Mouse (Mus musculus) lung, embryonic 14.5 days (tissue): Measurements from ENCODE around the gene Fermt3. TPM values are rescaled to one million over a fixed set of nuclear protein-coding genes. Genes with fewer than 3 reads are reported as not detected.
A peak's percentile ranks its signal among the peaks of the same experiment; 100 is the strongest.
"Not testable (repeated sequence)": the region's sequence is repeated elsewhere in the genome, so short reads cannot be mapped to it uniquely, and the experiment has no call there.

Source experiments
- ATAC-seq: fragments of 200-750 bp; cut with Nextera tagmentation; 2 replicates; pipeline ENCODE4 v1.8.0; 2017; ENCODE audit warnings: mild to moderate bottlenecking, moderate TSS enrichment, moderate library complexity; ENCODE audit not compliant: insufficient read depth
- DNase-seq: peaks from one replicate; pipeline ENCODE4 v3.0.0-alpha.2; 2015
- H3K27ac ChIP-seq: fragments of 300-500 bp; sonication (generic); 2 replicates; pipeline ENCODE4 v1.5.1; 2014; ENCODE audit warnings: low read depth, mild to moderate bottlenecking, moderate library complexity
- H3K27me3 ChIP-seq: fragments of 300-500 bp; sonication (generic); 2 replicates; pipeline ENCODE4 v1.6.1; 2014; ENCODE audit warnings: low read length, control low read depth; ENCODE audit not compliant: insufficient read depth
- H3K36me3 ChIP-seq: fragments of 300-500 bp; sonication (generic); 2 replicates; pipeline ENCODE4 v1.6.1; 2014; ENCODE audit warnings: control low read depth; ENCODE audit not compliant: insufficient read depth
- H3K4me1 ChIP-seq: fragments of 300-500 bp; sonication (generic); 2 replicates; pipeline ENCODE4 v1.6.1; 2014; ENCODE audit warnings: antibody characterized with exemption, control low read depth; ENCODE audit not compliant: insufficient read depth
- H3K4me2 ChIP-seq: fragments of 300-500 bp; sonication (generic); 2 replicates; pipeline ENCODE4 v1.6.1; 2014; ENCODE audit warnings: mild to moderate bottlenecking
- H3K4me3 ChIP-seq: fragments of 300-500 bp; sonication (generic); 2 replicates; pipeline ENCODE4 v1.5.1; 2014; ENCODE audit warnings: low read depth, low read length
- H3K9ac ChIP-seq: fragments of 300-500 bp; sonication (generic); 2 replicates; pipeline ENCODE4 v1.6.1; 2014
- H3K9me3 ChIP-seq: fragments of 300-500 bp; sonication (generic); 2 replicates; pipeline ENCODE4 v1.6.1; 2016; ENCODE audit warnings: low read depth, low read length, control low read depth
- CTCF ChIP-seq: IDR thresholded peaks from 2 replicates; pipeline ENCODE4 v1.5.1; 2016; ENCODE audit warnings: antibody characterized with exemption, low read depth
- WGBS: fragments of 180-500 bp; shearing (Covaris S2); extraction: QIAGEN DNeasy Blood & Tissue Kit; methylation state at CpG from one replicate; pipeline ENCODE4 v1.1.7; 2014; 5-methylcytosine and 5-hydroxymethylcytosine counted together
- polyA plus RNA-seq: library from polyadenylated mRNA; unstranded; fragments of >200 nt; fragmentation: Nextera tagmentation; extraction: Ambion mirVana; gene quantifications from 2 replicates; pipeline ENCODE4 v1.2.1, GENCODE M21; 2014

Fermt3 gene
- polyA plus RNA-seq, 1 experiment from 2014 or later, result 8.6 TPM

DNA sequence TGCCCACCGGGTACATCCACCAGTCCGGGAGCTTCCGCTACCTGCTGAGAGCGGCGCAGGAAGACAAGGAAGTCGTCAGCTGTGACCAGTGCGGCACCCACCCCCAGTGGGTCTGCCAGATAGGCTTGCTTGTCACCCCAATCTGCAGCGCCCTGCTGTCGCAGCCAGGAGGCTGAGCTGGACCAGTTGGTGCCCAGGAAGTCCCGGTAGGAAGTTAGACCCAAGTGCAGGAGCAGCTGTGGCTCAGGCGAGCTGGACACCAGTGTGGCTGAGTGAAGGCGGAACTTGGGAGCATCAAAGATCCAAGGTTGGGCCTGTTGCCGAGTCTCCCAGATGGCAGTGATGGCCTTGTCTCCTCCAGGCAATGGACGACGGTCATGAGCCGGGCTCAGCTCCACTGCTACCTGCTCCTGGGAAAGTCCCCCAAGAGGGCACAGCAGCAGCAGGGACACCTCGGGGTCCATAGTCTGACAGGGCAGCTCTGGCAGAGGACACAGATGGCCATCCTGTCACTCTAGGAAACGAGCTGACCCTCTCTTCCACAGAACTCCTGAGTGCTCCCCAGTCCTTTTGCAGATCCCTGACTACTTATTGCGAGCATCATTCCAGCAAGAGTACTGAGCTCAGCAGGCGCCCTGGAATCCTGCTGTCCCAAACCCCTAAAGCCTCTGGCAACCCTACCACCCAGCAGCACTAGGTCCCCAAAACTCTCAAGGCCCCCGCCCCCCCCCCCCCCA, 23.8 kb downstream of the Fermt3 start:
- Histone ChIP-seq H3K4me1 (peaks cover 18% of the 10 kb centered on the region), H3K9me3 (no peaks in the 10 kb centered on the region), H3K27me3 (0 out of 2 replicates have a peak, but pooled peaks cover 2% of the 10 kb centered on the region), H3K4me3 (peak overlapping the region; percentile 55), H3K36me3 (peaks cover 20% of the 10 kb centered on the region), H3K9ac (peak overlapping the region; percentile 68), H3K4me2 (peak overlapping the region; percentile 92), H3K27ac (no peak overlapping the region)
- ATAC-seq, result no peak
- WGBS, result 39% methylated on average over 20 of the region's 21 CpGs
- TF ChIP-seq CTCF, result no peak
- DNase-seq, result no peak

DNA sequence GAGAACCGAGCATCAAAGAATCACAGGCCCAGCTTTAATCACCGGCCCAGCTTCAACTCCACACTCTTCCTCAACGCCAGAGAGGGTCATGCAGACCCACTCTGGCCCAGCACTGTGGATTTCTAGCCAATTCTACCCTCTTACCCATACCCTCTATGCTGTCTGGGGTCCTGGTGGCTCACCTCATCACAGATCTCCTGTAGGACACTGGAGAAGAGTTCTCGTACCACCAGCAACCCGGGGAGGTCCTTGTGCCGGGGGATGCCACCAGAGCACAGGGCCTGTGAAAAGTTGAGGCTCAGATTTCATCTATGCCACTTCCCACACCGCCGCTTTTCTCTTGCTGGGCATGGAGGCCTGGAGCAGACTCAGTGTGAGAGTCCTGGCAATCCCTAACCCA, 24.8 kb downstream of the Fermt3 start:
- H3K36me3 ChIP-seq, result peaks cover 11% of the 10 kb centered on the region
- no peak for DNase-seq
- no peaks in the 10 kb centered on the region for H3K9me3 ChIP-seq
- 77% methylated on average over 8 of the region's 8 CpGs for WGBS
- no peak for TF ChIP-seq CTCF
- H3K9ac ChIP-seq, result no peak overlapping the region
- no peak overlapping the region for H3K4me3 ChIP-seq
- peaks cover 18% of the 10 kb centered on the region for H3K4me1 ChIP-seq
- H3K27ac ChIP-seq, result no peak overlapping the region
- H3K4me2 ChIP-seq, result peak overlapping the region; percentile 92; the same call in 1 of the 2 replicates
- 0 out of 2 replicates have a peak, but pooled peaks cover 2% of the 10 kb centered on the region for H3K27me3 ChIP-seq
- ATAC-seq, result no peak

DNA sequence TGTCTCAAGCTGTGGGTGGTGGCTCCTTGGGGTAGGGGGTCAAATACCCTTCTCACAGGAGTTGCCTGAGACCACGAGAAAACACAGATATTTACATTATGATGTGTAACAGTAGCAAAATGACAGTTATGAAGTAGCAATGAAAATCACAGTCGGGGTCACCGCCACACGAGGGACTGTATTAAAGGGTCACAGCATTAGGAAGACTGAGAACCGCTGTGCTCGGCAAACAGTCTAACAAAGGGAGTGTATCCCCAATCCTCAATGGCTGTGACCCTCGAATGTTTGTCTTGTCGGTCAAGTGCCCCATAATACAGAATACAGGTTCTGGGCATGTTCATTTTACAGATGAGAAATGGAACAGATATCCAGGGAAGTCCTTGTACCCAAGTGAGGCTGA, 25.3 kb downstream of the Fermt3 start:
- DNase-seq, result no peak
- Histone ChIP-seq H3K9ac (no peak overlapping the region), H3K36me3 (peaks cover 6% of the 10 kb centered on the region), H3K9me3 (no peaks in the 10 kb centered on the region), H3K27ac (no peak overlapping the region), H3K4me3 (no peak overlapping the region), H3K27me3 (0 out of 2 replicates have a peak, but pooled peaks cover 2% of the 10 kb centered on the region), H3K4me2 (no peak overlapping the region), H3K4me1 (peaks cover 18% of the 10 kb centered on the region)
- ATAC-seq, result no peak
- WGBS, result 65% methylated on average over 8 of the region's 8 CpGs
- no peak for TF ChIP-seq CTCF

DNA sequence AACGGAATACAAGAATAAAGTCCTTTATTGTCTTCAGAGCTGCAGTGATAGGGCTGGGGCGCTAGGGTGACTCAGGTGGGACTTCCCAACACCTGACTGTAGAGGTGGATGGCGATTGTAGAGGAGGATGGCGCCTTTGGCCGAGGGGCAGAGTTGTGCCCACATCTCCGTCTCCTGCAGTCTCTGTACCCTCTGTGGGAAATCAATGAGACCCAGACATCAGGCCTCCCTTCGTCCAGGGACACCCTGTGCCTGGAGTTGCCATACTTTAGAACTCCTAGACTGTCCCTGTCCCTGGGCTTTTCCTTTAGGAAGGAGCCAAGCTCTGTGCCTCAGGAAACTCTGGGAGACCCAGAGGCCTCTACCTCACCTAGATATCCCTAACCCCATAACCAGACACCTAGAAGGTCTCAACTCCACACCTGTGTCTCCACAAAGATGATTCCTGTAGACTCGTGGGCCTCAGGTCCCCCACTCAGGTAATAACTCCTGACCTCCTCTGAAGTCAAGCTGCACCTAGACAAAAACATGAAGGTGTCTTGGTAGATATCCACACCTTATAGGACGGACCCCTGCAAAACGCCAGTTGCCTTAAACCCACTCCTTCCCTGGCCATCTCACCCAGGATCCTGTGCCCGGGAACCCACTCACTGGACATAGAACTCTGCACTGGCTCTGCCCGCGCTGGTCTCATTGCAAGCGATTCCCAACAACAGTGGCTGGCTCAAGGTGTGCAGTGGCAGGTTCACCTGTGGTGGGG, 26.1 kb downstream of the Fermt3 start:
- Histone ChIP-seq H3K4me2 (peak overlapping the region; percentile 91), H3K4me1 (peaks cover 18% of the 10 kb centered on the region), H3K27ac (peak overlapping the region; percentile 69; the same call in 1 of the 2 replicates), H3K27me3 (0 out of 2 replicates have a peak, but pooled peaks cover 2% of the 10 kb centered on the region), H3K9ac (peak overlapping the region; percentile 54), H3K36me3 (no peaks in the 10 kb centered on the region), H3K9me3 (no peaks in the 10 kb centered on the region), H3K4me3 (peak overlapping the region; percentile 58)
- TF ChIP-seq CTCF, result peak; percentile 15; the same call in 1 of the 2 replicates
- ATAC-seq (no peak), DNase-seq (no peak)
- 58% methylated on average over 14 of the region's 14 CpGs for WGBS

DNA sequence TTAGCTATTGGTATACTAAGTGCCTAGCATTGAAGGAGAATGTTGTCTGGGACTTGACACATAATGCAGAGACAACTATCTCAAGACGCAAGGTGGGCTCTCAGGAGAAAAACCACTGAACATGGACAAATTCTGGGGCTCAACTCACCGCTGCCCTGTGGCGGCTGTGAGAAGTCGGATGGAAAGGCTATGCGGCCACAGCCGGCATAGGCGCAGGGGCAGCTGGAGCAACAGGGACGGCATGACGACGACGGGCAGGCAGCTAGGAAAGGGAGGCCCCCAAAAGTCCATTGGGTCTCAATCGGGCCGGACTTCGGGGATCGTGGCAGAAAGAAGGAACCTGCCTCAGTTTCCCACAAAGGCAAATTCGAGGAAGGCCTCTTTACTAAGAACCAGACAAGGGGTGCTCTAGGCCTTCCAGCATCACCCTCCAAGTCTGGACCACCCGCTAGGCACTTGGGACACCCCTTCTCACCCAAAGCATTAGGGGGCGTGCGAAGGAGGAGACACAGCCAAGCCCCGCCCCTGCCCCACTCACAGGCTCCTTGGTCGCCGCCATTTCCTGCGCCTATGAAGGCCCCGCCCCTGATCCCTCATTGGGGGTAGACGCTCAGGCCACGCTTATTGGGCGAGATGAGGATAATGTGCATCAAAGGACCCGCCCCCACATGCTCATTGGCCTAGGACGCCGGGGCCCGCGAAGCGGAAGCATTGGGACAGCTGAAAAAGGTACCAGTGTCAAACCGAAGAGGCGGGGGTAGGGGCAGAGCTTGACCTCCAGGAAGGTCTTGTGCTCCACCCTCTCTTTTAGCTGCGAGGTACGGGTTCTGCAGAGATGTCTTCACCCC, 27.0 kb downstream of the Fermt3 start, which contains the start of gene Dnajc4:
Dnajc4 (minus strand) TSS at position 562 of the 848 bp plus-strand sequence.
- DNase-seq (peak; percentile 99), ATAC-seq (peak; percentile 92)
- Histone ChIP-seq H3K4me1 (peaks cover 18% of the 10 kb centered on the region), H3K36me3 (no peaks in the 10 kb centered on the region), H3K4me2 (peak within 1 kb of the TSS; percentile 91), H3K9ac (peak within 1 kb of the TSS; percentile 66), H3K27me3 (0 out of 2 replicates have a peak, but pooled peaks cover 2% of the 10 kb centered on the region), H3K4me3 (peak within 1 kb of the TSS; percentile 58), H3K9me3 (no peaks in the 10 kb centered on the region), H3K27ac (peak within 1 kb of the TSS; percentile 69; the same call in 1 of the 2 replicates)
- 1% methylated on average over 37 of the region's 37 CpGs for WGBS
- TF ChIP-seq CTCF, result peak; percentile 33

DNA sequence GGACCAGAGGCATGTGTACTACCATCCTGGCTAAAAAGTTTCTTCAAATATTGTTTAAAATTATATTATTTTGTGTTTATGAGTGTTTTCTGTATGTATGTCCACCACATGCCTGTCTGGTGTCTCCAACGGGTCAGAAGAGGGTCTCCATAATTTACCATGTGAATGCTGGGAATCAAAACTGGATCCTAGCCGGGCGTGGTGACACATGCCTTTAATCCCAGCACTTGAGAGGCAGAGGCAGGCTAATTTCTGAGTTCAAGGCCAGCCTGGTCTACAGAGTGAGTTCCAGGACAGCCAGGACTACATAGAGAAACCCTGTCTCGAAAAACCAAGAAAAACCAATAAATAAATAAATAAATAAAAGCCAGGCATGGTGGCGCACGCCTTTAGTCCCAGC, 28.1 kb downstream of the Fermt3 start:
- 90% methylated on average over 6 of the region's 6 CpGs for WGBS
- not testable (repeated sequence) for H3K27me3 ChIP-seq, H3K27ac ChIP-seq, H3K4me3 ChIP-seq, ATAC-seq, H3K9ac ChIP-seq, H3K4me2 ChIP-seq, DNase-seq, H3K9me3 ChIP-seq, H3K36me3 ChIP-seq
- H3K4me1 ChIP-seq, result peaks cover 12% of the 10 kb centered on the region
